Mouse (Mus musculus): ENCODE results near the gene Gm49673.
"Not testable (repeated sequence)": the region's sequence is repeated elsewhere in the genome, so short reads cannot be mapped to it uniquely, and the experiment has no call there.

Gm49673 gene

GRCm38 (mm10) chr17:8147439-8148316 is at the start of gene Gm49673, which contains the start of gene Rnaset2a:
Gm49673 (minus strand) TSS chr17:8147788.
Rnaset2a (minus strand) TSS chr17:8148097.
- peak; percentile 43 for DNase-seq (ENCODE audit: inconsistent ontology term)

GRCm38 (mm10) chr17:8195685-8196376 is 48.2 kb upstream of the Gm49673 start:
- no peak for DNase-seq (ENCODE audit: inconsistent ontology term)

GRCm38 (mm10) chr17:8193678-8194077 is 46.1 kb upstream of the Gm49673 start:
- DNase-seq (ENCODE audit: inconsistent ontology term) = no peak

GRCm38 (mm10) chr17:8184217-8184616 is 36.6 kb upstream of the Gm49673 start:
- DNase-seq (ENCODE audit: inconsistent ontology term) = no peak

- no peak for DNase-seq (ENCODE audit: inconsistent ontology term)
Measured at GRCm38 (mm10) chr17:8183815-8184214, 36.2 kb upstream of the Gm49673 start.

- peak; percentile 28 for DNase-seq (ENCODE audit: inconsistent ontology term)
Measured at GRCm38 (mm10) chr17:8177090-8177489, 29.5 kb upstream of the Gm49673 start.

GRCm38 (mm10) chr17:8171081-8171480 is 23.5 kb upstream of the Gm49673 start:
- DNase-seq (ENCODE audit: inconsistent ontology term) = no peak

GRCm38 (mm10) chr17:8170331-8170730 is 22.7 kb upstream of the Gm49673 start:
- no peak for DNase-seq (ENCODE audit: inconsistent ontology term)

GRCm38 (mm10) chr17:8167436-8167835 is 19.8 kb upstream of the Gm49673 start:
- DNase-seq (ENCODE audit: inconsistent ontology term) = not testable (repeated sequence)

- DNase-seq (ENCODE audit: inconsistent ontology term) = not testable (repeated sequence)
Measured at GRCm38 (mm10) chr17:8166454-8166853, 18.9 kb upstream of the Gm49673 start.

- DNase-seq (ENCODE audit: inconsistent ontology term) = not testable (repeated sequence)
Measured at GRCm38 (mm10) chr17:8165977-8166376, 18.4 kb upstream of the Gm49673 start.

- DNase-seq (ENCODE audit: inconsistent ontology term) = peak; percentile 33
Measured at GRCm38 (mm10) chr17:8165608-8165945, 18.0 kb upstream of the Gm49673 start.

GRCm38 (mm10) chr17:8164701-8165607 is 17.4 kb upstream of the Gm49673 start, which contains the start of gene Fgfr1op:
Fgfr1op (plus strand) TSS chr17:8165501.
- not testable (repeated sequence) for DNase-seq (ENCODE audit: inconsistent ontology term)

GRCm38 (mm10) chr17:8160969-8161368 is 13.4 kb upstream of the Gm49673 start:
- DNase-seq (ENCODE audit: inconsistent ontology term) = not testable (repeated sequence)

- not testable (repeated sequence) for DNase-seq (ENCODE audit: inconsistent ontology term)
Measured at GRCm38 (mm10) chr17:8158627-8159026, 11.0 kb upstream of the Gm49673 start.

- DNase-seq (ENCODE audit: inconsistent ontology term) = not testable (repeated sequence)
Measured at GRCm38 (mm10) chr17:8155982-8156381, 8.4 kb upstream of the Gm49673 start.

- not testable (repeated sequence) for DNase-seq (ENCODE audit: inconsistent ontology term)
Measured at GRCm38 (mm10) chr17:8155010-8155409, 7.4 kb upstream of the Gm49673 start.

- not testable (repeated sequence) for DNase-seq (ENCODE audit: inconsistent ontology term)
Measured at GRCm38 (mm10) chr17:8146931-8147330, 657 bp downstream of the Gm49673 start.

GRCm38 (mm10) chr17:8143802-8144673 is 3.5 kb downstream of the Gm49673 start:
- DNase-seq (ENCODE audit: inconsistent ontology term) = peak; percentile 48

GRCm38 (mm10) chr17:8140210-8140609 is 7.4 kb downstream of the Gm49673 start:
- not testable (repeated sequence) for DNase-seq (ENCODE audit: inconsistent ontology term)

Data from Muller cell, postnatal 12 days (primary cell).